Comparison of ENCODE assay signal across 8 mouse cellular contexts in the genomic region with DNA sequence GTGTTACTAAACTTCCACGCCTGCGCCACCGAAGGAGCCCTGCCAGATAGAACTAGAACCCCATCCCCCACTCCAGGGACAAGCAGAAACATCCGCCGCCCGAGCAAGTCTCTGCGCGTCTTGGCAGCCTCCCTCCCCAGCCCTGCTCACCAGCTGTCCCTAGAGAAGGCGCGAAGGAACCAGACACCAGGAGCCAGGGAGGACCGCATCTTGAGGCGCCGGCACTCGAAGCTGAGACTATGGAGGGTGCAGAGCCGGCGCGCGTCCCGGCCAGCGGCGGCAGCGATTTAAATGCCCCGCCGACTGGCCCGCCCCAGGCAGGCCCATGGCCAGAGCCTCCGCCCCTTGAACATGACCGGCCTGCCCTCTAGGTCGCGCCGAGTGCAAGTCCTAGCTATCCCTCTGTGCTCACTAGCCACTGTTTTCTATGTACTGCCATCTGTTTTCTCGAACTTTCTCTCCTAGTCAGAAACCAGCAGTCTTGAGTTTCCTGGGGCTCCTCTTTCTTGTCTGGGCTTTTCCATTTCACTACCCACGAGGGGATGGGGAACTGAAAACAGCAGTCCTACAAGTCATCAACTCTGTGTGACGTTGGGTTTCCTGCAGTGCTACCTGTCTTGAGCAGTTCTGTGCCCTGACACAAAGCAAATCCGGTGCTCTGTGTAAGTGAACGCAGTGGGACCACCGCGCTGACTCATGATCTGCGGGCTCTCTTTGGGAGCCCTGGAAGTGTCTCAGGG. TPM values are rescaled to one million over a fixed set of nuclear protein-coding genes. Genes with fewer than 3 reads are reported as not detected.
A peak's percentile ranks its signal among the peaks of the same experiment; 100 is the strongest.
DNase-seq lines count a peak whose midpoint lies in the region; TF ChIP-seq lines count a peak whose summit lies in the region.

A gene (minus strand): TSS at position 590 of the 740 bp plus-strand sequence.

- WGBS in macrophage (ENCODE audit: missing documents), result under 1% methylated on average over 38 of the region's 38 CpGs

- H3K36me3 ChIP-seq in macrophage (ENCODE audit: inconsistent target), result peaks cover 5% of the 10 kb centered on the region; the same call in 1 of the 2 replicates

- H3K4me3 ChIP-seq in left cerebral cortex, adult 2 months, result peak within 1 kb of the TSS; percentile 46
- H3K4me3 ChIP-seq in macrophage (ENCODE audit: inconsistent target), result peak within 1 kb of the TSS; percentile 67

- H3K79me2 ChIP-seq in macrophage (ENCODE audit: inconsistent target), result peaks cover 47% of the 10 kb centered on the region

- no peak for TF ChIP-seq CTCF in left cerebral cortex, adult 2 months (IDR thresholded peaks at IDR 0.05)

- DNase-seq in R1 (ENCODE audit: low read depth, low spot score), result peak; percentile 76
- DNase-seq in cerebellum, postnatal 36 days, result peak; percentile 40 to 42
- DNase-seq in gastrocnemius, postnatal 10 days, result peak; percentile 62
- DNase-seq in hindlimb bud, embryonic 11.5 days (ENCODE audit: extremely low spot score, low read depth, low spot score), result peak; percentile 14
- peak; percentile 67 to 77 for DNase-seq in left cerebral cortex, adult 2 months (ENCODE audit: extremely low spot score in 1 of 2, low spot score in 2 of 2)
- DNase-seq in right cerebral cortex, postnatal 14 days, result peak; percentile 76
- peak; percentile 62 to 69 for DNase-seq in urinary bladder, postnatal 4 days (ENCODE audit: low spot score in 2 of 2)

- H3K27ac ChIP-seq in left cerebral cortex, adult 2 months, result peak within 1 kb of the TSS; percentile 4; the same call in 1 of the 2 replicates
- peak within 1 kb of the TSS; percentile 85 for H3K27ac ChIP-seq in macrophage

- intact Hi-C loops in left cerebral cortex, adult 2 months (cut with DNase I), result loop anchor here (5.0 kb wide), 1 partner anchor 72 kb away; no protein-coding TSS in a partner anchor

RNA-seq across cellular contexts. Expression of the gene that starts here (rescaled TPM):
- 1 to 10 TPM; 1.8 to 8.8 TPM for total RNA-seq in gastrocnemius, postnatal 10 days (2021)
- total RNA-seq in left cerebral cortex, adult 2 months (2021), result 1 to 10 TPM; 1.6 to 1.8 TPM
- 100 to 1,000 TPM in 14 of 26 experiments, 10 to 100 TPM in 12; 12.9 to 225 (median 103) TPM for total RNA-seq in macrophage (2018; cell fraction: chromatin; rRNA removed)
- 100 to 1,000 TPM in 25 of 26 experiments, 10 to 100 TPM in 1; 88.2 to 231 (median 137) TPM for total RNA-seq in macrophage (2018; cell fraction: cytosol; rRNA removed)
- 100 to 1,000 TPM in 24 of 26 experiments, 10 to 100 TPM in 2; 31.0 to 338 (median 177) TPM for total RNA-seq in macrophage (2018; cell fraction: nucleus; rRNA removed)
- 136 to 253 TPM (median 157 TPM) in 3 replicates for polyA plus RNA-seq in macrophage (2018)

Comparison
In these comparisons a context has a peak if more than half of its experiments do, and no peak if none do; other contexts are left out.
1. Peak in every context shown above with its lines: DNase-seq, H3K4me3 ChIP-seq and H3K27ac ChIP-seq.
2. DNase-seq: peak in every context shown above with its lines; median percentile 76 in R1; 76 in right cerebral cortex, postnatal 14 days; 72 in left cerebral cortex, adult 2 months; 66 in urinary bladder, postnatal 4 days; 62 in gastrocnemius, postnatal 10 days; 41 in cerebellum, postnatal 36 days; 14 in hindlimb bud, embryonic 11.5 days.